Mouse (Mus musculus): ENCODE measurements around the gene Mon1b. TPM values are rescaled to one million over a fixed set of nuclear protein-coding genes. Genes with fewer than 3 reads are reported as not detected.

Mon1b gene
- total RNA-seq, 1 experiment = 5.3 TPM

- in situ Hi-C loops (cut with MboI; ENCODE audit: low sequenced_read_pairs in 2 of 2, unreplicated experiment in 2 of 2) = no loop called here
- Histone ChIP-seq H3K4me3 (ENCODE audit: insufficient read depth in 1 of 2, low read depth in 1 of 2, low read length in 2 of 2, poor library complexity in 1 of 2, severe bottlenecking in 1 of 2) (no peak overlapping the region), H3K9ac (ENCODE audit: insufficient read depth, low read depth, low read length, poor library complexity, severe bottlenecking) (no peak overlapping the region), H3K36me3 (ENCODE audit: control insufficient read depth, insufficient read depth, low read length, poor library complexity, severe bottlenecking) (peaks cover 7% of the 10 kb centered on the region), H3K4me1 (ENCODE audit: control insufficient read depth in 2 of 2, insufficient read depth in 2 of 2, low read length in 2 of 2, poor library complexity in 1 of 2) (no peaks in the 10 kb centered on the region), H3K27ac (ENCODE audit: insufficient read depth, low read depth, low read length, poor library complexity, severe bottlenecking) (no peak overlapping the region), H3K9me3 (ENCODE audit: control insufficient read depth, insufficient read depth, low read depth, low read length) (no peaks in the 10 kb centered on the region)
- no peak for TF ChIP-seq ZC3H11A (IDR thresholded peaks at IDR 0.05; ENCODE audit: borderline replicate concordance, low read depth, low read length)
- no peak for DNase-seq (ENCODE audit: low read depth, low spot score)
These were observed 8.3 kb downstream of the Mon1b start for GRCm38 (mm10) chr8:113643479-113644210.

- in situ Hi-C loops (cut with MboI; ENCODE audit: low sequenced_read_pairs in 2 of 2, unreplicated experiment in 2 of 2) = no loop called here
- H3K4me3 ChIP-seq (ENCODE audit: insufficient read depth in 1 of 2, low read depth in 1 of 2, low read length in 2 of 2, poor library complexity in 1 of 2, severe bottlenecking in 1 of 2) = no peak overlapping the region
- H3K27ac ChIP-seq (ENCODE audit: insufficient read depth, low read depth, low read length, poor library complexity, severe bottlenecking) = no peak overlapping the region
- H3K9me3 ChIP-seq (ENCODE audit: control insufficient read depth, insufficient read depth, low read depth, low read length) = no peaks in the 10 kb centered on the region
- H3K36me3 ChIP-seq (ENCODE audit: control insufficient read depth, insufficient read depth, low read length, poor library complexity, severe bottlenecking) = peaks cover 3% of the 10 kb centered on the region
- TF ChIP-seq ZC3H11A (IDR thresholded peaks at IDR 0.05; ENCODE audit: borderline replicate concordance, low read depth, low read length) (no peak), ZNF384 (IDR thresholded peaks at IDR 0.05; ENCODE audit: low read depth, low read length) (no peak), HCFC1 (IDR thresholded peaks at IDR 0.05; ENCODE audit: borderline replicate concordance, insufficient read depth, low read length) (no peak), MAFK (IDR thresholded peaks at IDR 0.05; ENCODE audit: insufficient read depth, low read depth, low read length) (no peak), CHD2 (IDR thresholded peaks at IDR 0.05; ENCODE audit: low read depth, low read length) (no peak)
- DNase-seq (ENCODE audit: low read depth, low spot score) = no peak
- no peak overlapping the region for H3K9ac ChIP-seq (ENCODE audit: insufficient read depth, low read depth, low read length, poor library complexity, severe bottlenecking)
- no peaks in the 10 kb centered on the region for H3K4me1 ChIP-seq (ENCODE audit: control insufficient read depth in 2 of 2, insufficient read depth in 2 of 2, low read length in 2 of 2, poor library complexity in 1 of 2)
These were observed 9.8 kb downstream of the Mon1b start for GRCm38 (mm10) chr8:113645220-113645619.

DNA sequence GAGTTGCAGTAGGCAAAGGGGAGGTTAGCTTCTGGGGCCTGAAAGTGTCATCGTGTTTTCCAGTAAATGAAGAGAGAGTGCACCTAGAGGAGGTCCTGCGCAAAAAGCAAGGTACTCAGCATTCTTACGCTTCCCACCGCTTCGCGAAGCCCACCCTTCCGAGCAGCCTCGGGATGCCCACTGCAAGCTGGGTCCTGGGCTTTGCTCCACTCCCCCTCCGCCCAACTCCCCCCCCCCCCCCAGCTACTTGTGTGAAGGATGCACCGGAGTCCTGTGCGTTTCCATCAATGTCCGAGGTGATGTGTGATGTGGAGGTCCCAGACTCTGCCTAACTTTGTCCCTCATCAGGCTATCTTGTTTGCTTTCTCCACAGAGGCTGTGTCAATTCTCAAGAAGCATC, 17.1 kb downstream of the Mon1b start:
- no peak overlapping the region for H3K9ac ChIP-seq (ENCODE audit: insufficient read depth, low read depth, low read length, poor library complexity, severe bottlenecking)
- H3K9me3 ChIP-seq (ENCODE audit: control insufficient read depth, insufficient read depth, low read depth, low read length) = no peaks in the 10 kb centered on the region
- H3K36me3 ChIP-seq (ENCODE audit: control insufficient read depth, insufficient read depth, low read length, poor library complexity, severe bottlenecking) = no peaks in the 10 kb centered on the region
- DNase-seq (ENCODE audit: low read depth, low spot score) = no peak
- H3K4me1 ChIP-seq (ENCODE audit: control insufficient read depth in 2 of 2, insufficient read depth in 2 of 2, low read length in 2 of 2, poor library complexity in 1 of 2) = no peaks in the 10 kb centered on the region
- H3K27ac ChIP-seq (ENCODE audit: insufficient read depth, low read depth, low read length, poor library complexity, severe bottlenecking) = no peak overlapping the region
- TF ChIP-seq CHD2 (IDR thresholded peaks at IDR 0.05; ENCODE audit: low read depth, low read length) (no peak), MAFK (IDR thresholded peaks at IDR 0.05; ENCODE audit: insufficient read depth, low read depth, low read length) (no peak), ZNF384 (IDR thresholded peaks at IDR 0.05; ENCODE audit: low read depth, low read length) (no peak), HCFC1 (IDR thresholded peaks at IDR 0.05; ENCODE audit: borderline replicate concordance, insufficient read depth, low read length) (no peak), ZC3H11A (IDR thresholded peaks at IDR 0.05; ENCODE audit: borderline replicate concordance, low read depth, low read length) (no peak)
- in situ Hi-C loops (cut with MboI; ENCODE audit: low sequenced_read_pairs in 2 of 2, unreplicated experiment in 2 of 2) = loop anchor here in 1 of 2 experiments (25.0 kb wide), 1 partner anchor 335 kb away; no protein-coding TSS in a partner anchor
- no peak overlapping the region for H3K4me3 ChIP-seq (ENCODE audit: insufficient read depth in 1 of 2, low read depth in 1 of 2, low read length in 2 of 2, poor library complexity in 1 of 2, severe bottlenecking in 1 of 2)

- no peak for DNase-seq (ENCODE audit: low read depth, low spot score)
- Histone ChIP-seq H3K4me3 (ENCODE audit: insufficient read depth in 1 of 2, low read depth in 1 of 2, low read length in 2 of 2, poor library complexity in 1 of 2, severe bottlenecking in 1 of 2) (no peak overlapping the region), H3K9ac (ENCODE audit: insufficient read depth, low read depth, low read length, poor library complexity, severe bottlenecking) (no peak overlapping the region), H3K27ac (ENCODE audit: insufficient read depth, low read depth, low read length, poor library complexity, severe bottlenecking) (no peak overlapping the region), H3K9me3 (ENCODE audit: control insufficient read depth, insufficient read depth, low read depth, low read length) (no peaks in the 10 kb centered on the region), H3K36me3 (ENCODE audit: control insufficient read depth, insufficient read depth, low read length, poor library complexity, severe bottlenecking) (no peaks in the 10 kb centered on the region), H3K4me1 (ENCODE audit: control insufficient read depth in 2 of 2, insufficient read depth in 2 of 2, low read length in 2 of 2, poor library complexity in 1 of 2) (no peaks in the 10 kb centered on the region)
- TF ChIP-seq ZNF384 (IDR thresholded peaks at IDR 0.05; ENCODE audit: low read depth, low read length) = no peak
- TF ChIP-seq MAFK (IDR thresholded peaks at IDR 0.05; ENCODE audit: insufficient read depth, low read depth, low read length) = no peak
- TF ChIP-seq CHD2 (IDR thresholded peaks at IDR 0.05; ENCODE audit: low read depth, low read length) = no peak
- no peak for TF ChIP-seq ZC3H11A (IDR thresholded peaks at IDR 0.05; ENCODE audit: borderline replicate concordance, low read depth, low read length)
- TF ChIP-seq HCFC1 (IDR thresholded peaks at IDR 0.05; ENCODE audit: borderline replicate concordance, insufficient read depth, low read length) = no peak
- in situ Hi-C loops (cut with MboI; ENCODE audit: low sequenced_read_pairs in 2 of 2, unreplicated experiment in 2 of 2) = loop anchor here in 1 of 2 experiments (25.0 kb wide), 1 partner anchor 334 kb away; no protein-coding TSS in a partner anchor
These were observed 17.8 kb downstream of the Mon1b start for GRCm38 (mm10) chr8:113653151-113653550.

Measured in ES-E14 (cell line).